Mouse (Mus musculus): ENCODE data around the gene Islr2.

DNA sequence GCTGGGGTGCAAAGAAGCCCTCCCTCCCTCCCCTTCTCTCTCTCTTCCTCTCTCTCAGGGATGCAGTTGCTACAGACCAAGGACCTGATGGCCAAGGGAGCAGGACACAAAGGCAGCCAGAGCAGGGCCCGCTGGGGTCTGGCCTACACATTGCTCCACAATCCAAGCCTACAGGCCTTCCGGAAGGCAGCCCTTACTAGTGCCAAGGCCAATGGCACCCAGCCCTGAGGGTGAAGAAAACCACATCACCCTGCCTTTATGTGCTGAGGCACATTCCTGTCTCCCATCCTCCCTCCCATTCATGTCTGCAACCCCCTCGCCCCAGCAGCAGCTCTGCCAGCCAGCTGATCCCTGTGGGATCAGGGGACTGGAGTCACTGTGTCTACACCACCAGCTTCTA lies 51.0 kb downstream of the Islr2 start:
- TF ChIP-seq POLR2A (IDR thresholded peaks at IDR 0.05; ENCODE audit: low read depth, low read length), result no peak
- TF ChIP-seq CTCF (conservative IDR thresholded peaks at IDR 0.05; ENCODE audit: insufficient read depth, insufficient read length, low read depth, low read length), result no peak
